Mouse (Mus musculus) urinary bladder, adult 2 months (tissue): ENCODE data around the gene Ppp1r32. TPM values are rescaled to one million over a fixed set of nuclear protein-coding genes. Genes with fewer than 3 reads are reported as not detected.

Experiments used
- DNase-seq: peaks from one replicate; pipeline ENCODE4 v3.0.0; 2022; ENCODE audit warnings: low spot score
- polyA plus RNA-seq: library from polyadenylated mRNA; depleted of rRNA; stranded (reverse); fragments of >200 nt; gene quantifications from 2 replicates; pipeline ENCODE4 v1.2.3, GENCODE M21; 2012

Gene Ppp1r32
- polyA plus RNA-seq, 1 experiment, result 0.26 TPM

DNA sequence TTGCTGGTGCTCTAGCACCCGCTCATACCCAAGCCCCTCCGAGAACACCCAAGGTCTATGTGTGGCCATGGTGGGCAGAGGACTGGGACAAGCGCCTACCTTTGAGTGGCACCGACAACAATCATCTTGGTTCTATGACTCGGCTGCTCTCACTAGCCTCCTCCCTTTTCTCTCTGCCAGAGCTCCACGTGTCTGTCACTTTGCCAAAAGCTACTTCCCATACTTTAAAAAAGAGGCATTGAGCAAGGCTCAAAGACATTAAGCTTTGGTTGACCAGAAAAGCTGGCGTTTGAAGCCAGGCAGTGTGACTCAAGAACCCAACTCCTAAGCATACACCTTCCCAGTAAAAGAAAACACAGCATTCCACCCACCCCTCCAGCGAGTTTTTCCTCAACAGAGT lies 24.6 kb downstream of the Ppp1r32 start:
- DNase-seq, result no peak

DNA sequence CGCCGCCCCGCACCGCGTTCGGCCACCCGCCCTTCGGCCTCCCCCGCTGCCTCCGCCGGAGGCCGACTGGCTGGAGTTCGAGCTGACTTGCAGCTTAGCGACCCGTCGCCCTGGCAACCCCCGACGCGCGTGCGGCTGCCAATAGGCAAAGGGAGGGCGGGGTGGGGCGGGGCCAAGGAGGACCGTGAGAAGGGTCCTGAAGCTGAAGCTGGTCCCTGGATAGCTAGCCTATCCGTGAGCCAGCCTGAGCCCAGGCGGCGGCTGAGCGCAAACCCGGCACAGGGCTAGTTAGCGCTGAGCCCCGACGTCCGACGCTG lies 25.3 kb downstream of the Ppp1r32 start:
- DNase-seq, result peak; percentile 39

DNA sequence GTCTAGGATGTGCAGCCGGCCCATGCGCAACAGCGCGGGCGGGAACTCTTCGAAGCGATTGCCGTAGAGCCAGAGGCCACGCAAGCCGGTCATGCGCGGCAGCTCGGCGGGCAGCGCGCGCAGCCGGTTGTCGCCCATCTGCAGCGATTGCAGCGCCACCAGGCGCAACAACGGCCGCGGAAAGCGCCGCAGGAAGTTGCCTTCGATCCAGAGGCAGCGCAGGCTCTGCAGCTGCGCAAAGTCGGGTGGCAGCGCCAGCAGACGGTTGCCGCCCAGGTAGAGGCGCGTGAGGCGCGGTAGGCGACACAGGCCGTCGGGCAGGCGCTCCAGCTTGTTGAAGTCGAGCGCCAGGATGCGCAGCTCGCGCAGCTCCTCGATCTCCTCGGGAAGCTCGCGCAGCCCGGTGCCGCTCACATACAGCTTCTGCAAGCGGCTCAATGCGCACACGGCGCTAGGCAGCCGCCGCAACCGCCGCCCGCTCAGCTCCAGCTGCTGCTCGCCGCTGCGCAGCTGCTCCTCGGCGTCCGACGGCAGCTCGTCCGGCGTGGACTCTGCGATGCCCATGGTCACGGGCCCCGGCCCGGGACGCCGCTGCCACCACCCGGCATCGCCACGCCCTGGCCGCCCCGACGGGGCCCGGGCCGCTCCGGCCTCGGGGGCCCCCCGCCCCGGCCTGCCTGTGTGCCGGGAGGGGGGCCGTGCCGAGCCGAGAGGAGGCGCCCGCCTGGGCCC lies 25.8 kb downstream of the Ppp1r32 start, which contains the start of gene Lrrc10b:
Gene Lrrc10b, minus strand, starts transcription at position 722 of the 732 bp plus-strand sequence.
- DNase-seq, result peak; percentile 42

GRCm38 (mm10) chr19:10455437-10455806 lies 27.3 kb downstream of the Ppp1r32 start:
- no peak for DNase-seq

DNA sequence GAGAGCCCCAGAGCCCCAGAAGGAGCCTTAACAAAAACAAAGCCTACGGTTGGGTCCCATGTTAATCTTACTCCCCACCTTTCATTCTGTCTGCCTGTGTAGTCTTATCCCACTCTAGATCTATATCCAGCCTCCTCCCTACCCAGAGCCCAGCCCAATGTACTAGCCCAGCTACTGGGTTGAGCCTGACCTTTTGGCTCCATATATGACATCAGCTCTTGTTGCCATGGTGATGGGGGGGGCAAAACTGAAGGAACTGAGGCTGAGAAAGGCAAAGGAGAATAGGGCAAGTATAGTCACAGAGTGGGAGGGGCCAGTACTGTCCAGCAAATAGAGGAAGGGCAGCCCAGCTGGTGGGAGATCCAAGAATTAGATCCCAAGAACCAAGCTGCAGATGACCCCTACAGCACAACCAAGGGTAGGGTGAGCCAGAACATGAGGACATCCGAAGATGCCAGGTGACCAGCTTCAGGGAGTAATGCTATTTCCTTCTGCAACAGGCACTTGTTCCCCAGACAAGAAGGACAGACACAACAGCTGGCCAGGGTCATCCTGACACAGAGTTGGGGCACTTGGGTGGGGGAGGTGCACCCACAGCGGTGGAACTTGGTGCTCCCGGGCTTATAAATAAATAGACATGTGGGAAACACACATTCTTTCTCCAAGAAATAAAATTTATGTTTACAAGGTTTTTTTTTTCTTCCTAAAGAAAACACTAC lies 27.9 kb downstream of the Ppp1r32 start:
- DNase-seq, result no peak

GRCm38 (mm10) chr19:10449708-10450107 lies 33.0 kb downstream of the Ppp1r32 start:
- no peak for DNase-seq

- DNase-seq, result no peak
Observed at GRCm38 (mm10) chr19:10449190-10449589, 33.5 kb downstream of the Ppp1r32 start.

GRCm38 (mm10) chr19:10448275-10448674 lies 34.5 kb downstream of the Ppp1r32 start:
- DNase-seq, result no peak

- no peak for DNase-seq
Observed at GRCm38 (mm10) chr19:10444685-10445369, 37.9 kb downstream of the Ppp1r32 start.

DNA sequence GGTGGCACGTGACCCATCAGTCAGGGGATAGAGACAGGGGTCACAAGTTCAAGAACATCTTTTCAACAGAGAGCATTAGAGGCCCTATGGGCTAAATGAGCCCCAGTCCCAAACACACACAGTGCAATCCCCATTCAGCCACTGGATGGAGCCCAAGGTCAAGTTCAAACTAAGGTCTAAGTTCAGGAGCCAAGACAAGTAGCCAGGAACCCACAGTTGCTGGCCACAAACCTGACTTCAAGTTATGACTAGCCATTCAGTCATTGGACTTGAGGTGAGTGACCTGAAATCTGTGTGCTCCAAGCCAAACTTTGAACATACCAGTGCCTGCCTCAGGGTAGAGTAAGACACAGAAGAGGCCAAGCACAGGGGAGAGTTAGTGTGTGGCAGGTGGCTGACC lies 45.2 kb downstream of the Ppp1r32 start:
- DNase-seq, result no peak

GRCm38 (mm10) chr19:10436726-10437125 lies 46.0 kb downstream of the Ppp1r32 start:
- no peak for DNase-seq

- DNase-seq, result no peak
Observed at GRCm38 (mm10) chr19:10435908-10436307, 46.8 kb downstream of the Ppp1r32 start.

DNA sequence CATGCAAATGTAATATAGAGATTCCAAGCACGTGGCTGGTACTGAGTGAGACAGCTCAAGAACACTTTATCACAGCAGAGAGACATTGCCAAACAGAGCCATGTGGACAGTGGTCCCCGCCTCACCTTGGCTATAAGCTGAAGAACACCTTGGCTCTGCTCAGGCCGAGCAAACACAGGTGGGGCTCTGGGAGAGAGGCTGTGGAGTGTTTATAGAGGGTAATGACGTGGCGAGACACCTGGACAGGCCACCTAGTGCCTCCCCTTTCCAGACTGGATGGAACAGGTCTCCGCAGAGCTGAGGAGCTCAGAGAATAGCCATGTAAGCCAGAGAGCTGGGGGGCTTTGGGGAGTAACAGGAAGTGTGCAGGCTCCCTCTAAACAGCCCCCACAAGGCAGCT lies 47.8 kb downstream of the Ppp1r32 start:
- no peak for DNase-seq

DNA sequence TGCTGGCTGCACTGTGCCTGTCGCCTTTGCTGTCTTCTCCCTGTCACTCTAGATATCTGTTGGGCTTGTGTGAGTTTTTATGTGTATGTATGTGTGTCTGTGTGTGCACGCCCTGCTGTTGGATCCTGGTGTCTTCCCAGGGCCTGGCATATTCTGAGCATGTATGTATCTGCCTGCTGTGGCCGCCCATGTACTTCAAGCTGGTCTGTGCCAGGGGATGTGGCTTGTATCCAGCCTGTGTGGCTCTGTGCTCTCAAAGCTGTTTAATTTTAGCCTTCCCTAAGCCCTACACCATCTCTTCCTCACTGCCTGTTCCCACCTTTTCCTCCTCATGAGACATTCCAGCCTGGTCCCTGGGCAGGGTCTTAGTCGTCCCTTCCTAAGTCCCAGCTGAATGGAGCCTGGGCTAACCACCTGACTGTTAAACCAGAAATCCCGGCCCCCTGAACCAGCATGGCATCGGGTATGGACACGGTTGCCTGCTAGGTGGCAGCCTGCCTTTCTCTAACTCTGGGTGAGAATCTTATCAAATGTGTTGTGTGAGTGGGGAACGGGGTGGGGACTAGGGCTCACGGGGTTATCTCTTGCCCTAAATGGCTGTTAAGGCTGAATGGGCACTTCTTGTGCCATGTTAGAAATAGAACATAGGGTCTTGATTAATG lies 48.7 kb downstream of the Ppp1r32 start:
- no peak for DNase-seq

DNA sequence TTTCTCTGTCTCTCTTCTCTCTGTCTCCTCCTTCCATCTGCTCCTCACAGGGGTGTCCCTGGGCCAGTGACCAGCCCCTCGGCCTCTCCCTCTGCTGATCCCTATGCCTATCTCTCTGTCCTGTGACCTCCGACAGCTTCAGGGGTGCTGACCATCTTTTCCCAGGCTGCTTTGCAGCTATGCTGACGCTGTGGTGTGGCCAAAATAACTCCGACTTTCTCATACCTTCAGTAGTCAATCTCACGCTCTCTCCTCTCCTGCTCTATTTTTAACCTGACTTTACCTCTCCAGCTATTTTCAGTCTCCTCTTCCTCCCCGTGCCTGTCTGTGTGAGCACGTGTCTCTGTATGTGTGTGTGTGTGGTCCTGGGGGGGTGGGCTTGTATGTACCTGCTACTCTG lies 49.5 kb downstream of the Ppp1r32 start:
- no peak for DNase-seq

DNA sequence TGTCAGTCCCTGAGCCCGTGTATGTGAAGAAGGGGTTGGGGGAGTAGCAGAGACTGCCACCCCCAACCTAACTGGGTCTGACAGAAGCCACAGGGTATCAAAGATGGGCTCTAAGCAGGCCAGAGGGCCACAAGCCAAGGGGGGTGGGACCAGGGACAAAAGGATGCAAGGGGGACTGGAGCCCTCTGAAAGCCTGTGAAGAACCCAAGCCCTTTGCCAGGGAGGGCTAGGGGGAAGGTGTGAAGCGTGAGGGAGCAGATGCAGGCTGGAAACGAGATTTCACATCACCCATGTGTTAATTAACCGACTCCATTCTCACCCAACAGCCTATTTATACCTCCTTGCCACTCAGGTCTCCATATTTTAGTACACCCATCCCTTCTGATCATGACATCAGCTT lies 50.9 kb downstream of the Ppp1r32 start:
- DNase-seq, result no peak

DNA sequence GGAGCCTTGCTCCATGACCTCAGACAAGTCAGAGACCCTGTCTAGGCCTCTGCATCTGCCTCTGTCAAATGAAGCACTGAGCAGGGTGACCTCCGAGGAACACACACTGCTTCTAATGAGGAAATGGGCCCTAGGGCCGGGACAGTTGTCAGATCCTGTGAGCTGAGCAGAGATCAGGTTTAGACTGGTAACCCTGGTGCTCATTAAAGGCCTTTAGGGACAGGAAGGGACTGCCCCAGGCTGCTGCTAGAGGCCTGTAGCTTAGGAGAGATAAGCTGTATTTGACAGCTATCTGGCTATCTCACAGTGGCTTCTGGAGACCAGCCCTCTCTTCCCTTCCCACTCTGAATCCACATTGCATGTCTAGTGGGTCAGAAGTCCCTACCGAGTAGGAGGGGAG lies 51.3 kb downstream of the Ppp1r32 start:
- DNase-seq, result no peak

- DNase-seq, result no peak
Observed at GRCm38 (mm10) chr19:10429371-10429770, 53.4 kb downstream of the Ppp1r32 start.

GRCm38 (mm10) chr19:10427431-10427830 lies 55.3 kb downstream of the Ppp1r32 start:
- no peak for DNase-seq

DNA sequence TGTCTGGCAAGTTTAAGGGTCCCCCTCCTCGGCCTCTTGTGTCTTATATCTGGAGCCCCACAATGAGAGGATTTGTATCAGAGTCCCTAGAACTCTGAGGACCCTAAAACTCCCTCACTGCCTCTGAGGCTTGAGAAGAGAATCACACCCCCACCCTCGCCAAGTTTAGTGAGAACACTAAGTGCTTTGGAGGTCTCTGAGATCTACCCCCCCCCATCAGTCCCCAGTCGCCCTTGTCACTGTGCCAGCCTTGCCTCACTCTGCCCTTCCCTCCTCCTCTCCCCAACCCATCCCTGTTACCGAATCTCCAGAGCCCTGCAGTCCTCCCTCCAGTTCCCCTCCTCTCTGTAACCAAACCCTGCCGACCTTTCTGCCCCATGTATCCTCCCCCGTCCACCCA lies 55.9 kb downstream of the Ppp1r32 start:
- DNase-seq, result no peak

- DNase-seq, result no peak
Observed at GRCm38 (mm10) chr19:10426312-10426711, 56.4 kb downstream of the Ppp1r32 start.

DNA sequence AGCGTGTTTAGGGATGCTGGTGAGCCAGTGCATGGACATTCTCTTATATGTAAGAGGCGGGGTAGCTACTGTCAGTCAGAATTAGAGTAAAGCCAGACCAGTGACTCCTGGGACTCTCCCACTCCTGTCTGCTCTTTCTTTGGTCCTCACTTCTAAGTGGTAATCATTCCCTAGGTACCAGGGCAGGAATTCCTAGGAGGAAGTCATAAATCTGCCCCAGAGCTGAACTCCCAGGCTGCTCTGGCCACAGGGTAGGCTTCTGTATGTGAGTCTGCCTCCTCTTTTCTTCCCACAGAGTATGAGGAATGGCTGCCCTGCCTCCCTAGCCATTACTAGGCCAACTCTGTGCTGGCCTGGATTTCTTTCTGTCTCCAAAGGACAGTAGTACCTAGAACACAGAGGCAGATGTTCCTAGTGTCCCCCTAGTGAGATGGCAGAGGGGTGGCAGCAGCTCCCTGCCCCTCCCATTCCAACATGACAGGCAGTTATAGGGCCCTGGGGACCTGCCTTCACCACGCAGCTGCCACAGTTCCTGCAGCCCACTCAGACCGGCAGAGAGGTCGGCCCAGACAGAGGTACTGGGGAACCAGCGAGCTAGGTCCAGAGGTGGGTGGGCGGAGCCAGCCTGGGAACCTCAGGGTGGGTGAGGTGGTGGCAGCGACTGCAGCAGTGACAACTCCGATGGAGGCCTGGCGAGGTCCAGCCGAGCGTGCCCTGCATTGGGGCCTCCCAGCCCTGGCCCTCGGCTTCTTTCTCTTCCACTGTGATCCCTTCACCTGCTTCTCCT lies 57.1 kb downstream of the Ppp1r32 start:
- no peak for DNase-seq
